Mouse (Mus musculus) gastrocnemius, postnatal 25 days (tissue): ENCODE measurements around the gene Ifrd2. TPM values are rescaled to one million over a fixed set of nuclear protein-coding genes. Genes with fewer than 3 reads are reported as not detected.

Source experiments
- DNase-seq: peaks from one replicate; pipeline ENCODE4 v3.0.0; 2022
- total RNA-seq, 2 experiments: library from RNA; stranded (reverse); gene quantifications; 1 replicate in 1 of 2; 2 replicates in 1 of 2; pipeline ENCODE4 v1.2.3; 2021

The Ifrd2 gene
- total RNA-seq, 2 experiments from 2014 or later, result 44.2 to 45.3 TPM

DNA sequence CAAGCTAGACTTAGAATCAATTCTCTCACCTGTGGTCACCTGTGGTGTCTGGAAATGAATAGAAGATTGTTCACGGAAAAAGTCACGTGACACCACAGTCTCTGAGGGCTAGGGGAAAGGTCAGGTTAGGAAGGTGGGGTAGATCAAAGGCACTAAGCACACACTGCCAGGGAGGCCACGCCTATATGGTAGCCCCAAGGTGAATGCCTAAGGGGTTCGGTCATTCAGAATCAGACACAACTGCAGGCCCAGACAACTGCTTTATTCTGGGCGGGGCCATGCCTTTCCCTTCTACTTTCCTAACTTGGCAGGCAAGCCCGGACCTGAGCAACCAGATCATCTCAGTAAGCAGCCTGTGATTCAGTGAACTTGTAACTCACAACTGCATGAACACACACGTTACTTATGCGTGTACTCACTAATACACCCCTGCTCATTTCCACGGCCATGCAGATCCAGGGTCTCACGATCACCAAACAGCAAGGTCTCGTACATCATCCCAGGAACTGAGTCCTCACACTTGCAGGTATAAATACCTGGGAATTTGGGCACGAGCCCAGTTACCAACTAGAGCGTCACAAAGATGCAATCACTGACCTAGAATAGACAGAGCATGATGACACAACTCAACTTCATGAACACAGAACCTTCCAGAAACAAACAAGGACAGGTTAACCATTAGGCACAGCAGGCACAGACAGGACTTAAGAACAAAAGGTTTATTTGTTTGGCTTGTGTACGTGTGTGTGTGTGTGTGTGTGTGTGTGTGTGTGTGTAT is 11.7 kb upstream of the Ifrd2 start:
- DNase-seq, result no peak

DNA sequence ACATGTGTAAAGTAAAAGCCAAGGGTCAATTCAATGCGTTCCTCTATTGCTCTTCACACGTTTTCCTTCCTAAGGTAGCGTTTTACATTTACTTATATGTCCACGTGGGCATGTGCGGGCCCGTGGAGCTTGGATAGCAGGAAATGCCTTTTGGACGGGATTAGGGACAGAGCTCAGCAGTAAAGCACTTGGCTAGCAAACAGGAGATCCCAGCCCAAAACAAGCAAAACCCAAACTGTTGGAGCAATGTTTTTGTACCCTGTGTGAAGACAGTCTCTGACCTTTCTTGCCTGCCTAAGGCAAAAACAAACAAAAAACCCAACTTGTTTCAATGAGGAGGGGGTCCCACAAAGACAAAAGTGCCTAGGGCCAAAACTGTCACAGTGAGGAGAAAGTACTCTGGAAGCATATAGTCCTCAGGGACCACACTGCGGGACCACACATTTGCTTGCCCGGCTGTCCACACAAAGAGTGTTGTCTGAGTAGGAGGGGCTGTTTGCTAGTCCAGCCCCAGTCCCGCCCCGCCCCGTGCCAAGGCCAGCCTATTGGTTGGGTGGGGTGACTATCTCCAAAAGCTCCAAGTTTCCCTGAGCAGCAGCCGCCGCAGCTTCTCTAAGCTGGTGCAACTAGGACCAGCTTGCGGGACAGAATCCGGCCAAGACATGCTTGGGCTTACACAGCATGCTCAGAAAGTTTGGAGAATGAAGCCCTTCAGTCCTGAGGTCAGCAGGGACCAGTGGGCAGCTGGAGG is 10.9 kb upstream of the Ifrd2 start, which contains the start of gene Hyal1:
Hyal1 (plus strand) TSS at position 571 of the 751 bp plus-strand sequence.
- DNase-seq, result peak; percentile 87

DNA sequence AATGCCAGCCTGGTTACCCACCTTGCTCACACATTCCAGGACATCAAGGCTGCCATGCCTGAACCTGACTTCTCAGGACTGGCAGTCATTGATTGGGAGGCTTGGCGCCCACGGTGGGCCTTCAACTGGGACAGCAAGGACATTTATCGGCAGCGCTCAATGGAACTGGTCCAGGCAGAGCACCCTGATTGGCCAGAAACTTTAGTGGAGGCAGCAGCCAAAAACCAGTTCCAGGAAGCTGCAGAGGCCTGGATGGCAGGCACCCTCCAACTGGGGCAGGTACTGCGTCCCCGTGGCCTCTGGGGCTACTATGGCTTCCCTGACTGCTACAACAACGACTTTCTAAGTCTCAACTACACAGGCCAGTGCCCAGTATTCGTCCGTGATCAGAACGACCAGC is 9.6 kb upstream of the Ifrd2 start:
- no peak for DNase-seq

DNA sequence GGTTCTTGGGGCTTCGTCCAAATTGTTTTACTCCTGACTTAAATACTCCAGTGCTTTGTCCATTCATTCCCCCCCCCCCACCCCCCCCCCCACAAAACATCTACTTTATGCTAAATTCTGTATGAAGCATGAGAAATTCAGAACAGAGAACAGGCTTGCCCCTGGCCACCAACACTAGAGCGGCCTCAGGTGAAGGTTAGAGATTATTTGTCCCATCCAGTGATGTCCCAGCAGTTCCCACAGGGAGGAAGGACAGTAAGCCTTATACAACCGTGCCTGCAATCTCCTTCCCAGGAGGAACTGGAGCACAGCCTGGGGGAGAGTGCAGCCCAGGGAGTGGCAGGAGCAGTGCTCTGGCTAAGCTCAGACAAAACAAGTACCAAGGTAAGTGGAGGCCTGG is 8.9 kb upstream of the Ifrd2 start, which contains the start of gene Naa80:
Naa80 (plus strand) TSS at position 301 of the 400 bp plus-strand sequence.
- DNase-seq, result no peak

DNA sequence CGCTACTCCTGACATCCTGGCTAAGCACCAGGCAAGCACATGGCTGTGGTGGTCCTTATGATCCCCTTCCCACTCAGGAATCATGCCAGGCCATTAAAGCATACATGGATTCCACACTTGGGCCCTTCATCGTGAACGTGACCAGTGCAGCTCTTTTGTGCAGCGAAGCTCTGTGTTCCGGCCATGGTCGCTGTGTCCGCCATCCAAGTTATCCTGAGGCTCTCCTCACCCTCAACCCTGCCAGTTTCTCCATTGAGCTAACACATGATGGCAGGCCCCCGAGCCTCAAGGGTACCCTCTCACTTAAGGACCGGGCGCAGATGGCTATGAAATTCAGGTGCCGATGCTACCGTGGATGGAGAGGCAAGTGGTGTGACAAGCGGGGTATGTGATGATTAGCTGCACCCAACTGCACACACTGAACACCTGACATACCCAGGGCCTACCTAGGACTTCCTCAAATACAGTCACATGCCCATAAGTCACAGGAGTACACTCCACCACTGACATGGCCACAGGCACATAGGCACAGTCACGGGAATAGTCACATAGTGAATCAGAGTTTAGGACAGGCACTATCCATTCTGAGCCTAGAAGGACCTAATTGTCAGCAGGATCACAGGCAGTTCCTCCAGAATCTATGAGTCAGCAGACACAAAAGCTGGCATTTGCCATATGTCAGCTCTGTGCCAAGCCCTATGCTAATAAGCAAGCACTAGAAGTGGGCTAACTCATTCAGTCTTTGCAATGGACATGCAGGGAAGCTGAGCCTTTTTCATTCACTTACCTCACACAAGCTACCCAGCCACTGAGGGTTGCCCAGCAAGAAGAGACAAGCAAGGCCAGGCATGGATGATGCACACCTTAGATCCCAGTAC is 8.2 kb upstream of the Ifrd2 start:
- no peak for DNase-seq

DNA sequence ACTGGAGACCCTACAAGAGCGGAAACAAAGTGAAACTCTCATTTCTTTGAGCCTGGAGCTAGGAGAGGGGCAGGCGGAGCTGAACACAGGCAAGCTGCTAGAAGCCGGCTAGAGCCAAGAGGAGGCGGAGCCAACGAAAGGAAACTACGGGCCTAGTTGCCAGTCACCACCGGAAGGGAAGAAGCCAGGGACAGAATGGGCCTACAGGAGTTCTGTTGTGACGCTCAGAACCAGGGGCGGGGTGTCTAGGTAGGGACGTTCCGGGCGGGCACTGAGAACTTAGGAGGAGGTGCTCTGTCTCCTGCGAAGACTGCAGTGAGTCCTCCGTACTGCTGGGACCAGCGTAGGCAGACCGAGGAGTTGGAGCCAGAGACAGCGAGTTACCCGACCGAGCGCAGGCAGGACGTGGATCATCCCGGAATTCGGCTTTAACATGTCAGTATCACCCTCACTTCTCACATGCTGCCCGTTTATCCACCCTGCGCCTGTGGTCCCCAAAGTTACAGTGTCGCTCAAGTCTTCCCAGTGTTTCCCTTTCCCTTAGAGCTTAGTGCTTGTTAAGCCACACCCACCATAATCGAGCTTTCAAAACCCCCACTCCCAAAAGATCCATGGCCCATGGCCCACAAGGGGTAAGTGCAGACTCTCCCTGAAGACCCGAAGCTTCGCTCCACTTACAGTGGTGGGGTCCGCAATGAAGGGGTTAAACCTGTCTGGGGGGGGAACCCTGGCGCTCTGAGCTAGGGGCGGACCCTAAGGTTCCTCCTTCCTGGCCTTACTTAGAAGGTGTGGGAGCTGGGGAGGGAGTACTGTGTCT is 6.7 kb upstream of the Ifrd2 start, which contains the start of gene Hyal3:
Hyal3 (plus strand) TSS at position 318 of the 817 bp plus-strand sequence.
- peak; percentile 90 for DNase-seq

DNA sequence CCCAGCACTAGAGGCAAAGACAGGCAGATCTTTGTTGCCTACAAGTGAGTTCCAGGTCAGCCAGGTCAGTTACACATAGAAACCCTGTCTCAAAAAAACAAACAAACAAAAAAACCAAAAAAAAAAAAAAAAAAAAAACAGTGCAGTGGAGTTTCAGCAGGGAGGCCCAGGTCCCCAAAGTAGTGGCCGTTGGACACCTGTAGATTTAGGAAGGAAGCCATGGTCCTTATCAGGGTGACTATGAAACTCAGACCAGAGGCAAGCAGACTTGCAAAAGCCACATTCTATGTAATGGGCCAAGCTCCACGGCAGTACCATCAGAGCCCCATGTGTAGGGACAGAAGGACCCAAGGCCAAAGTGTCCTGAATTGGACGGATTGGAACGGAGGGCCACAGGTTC is 5.9 kb upstream of the Ifrd2 start:
- no peak for DNase-seq

DNA sequence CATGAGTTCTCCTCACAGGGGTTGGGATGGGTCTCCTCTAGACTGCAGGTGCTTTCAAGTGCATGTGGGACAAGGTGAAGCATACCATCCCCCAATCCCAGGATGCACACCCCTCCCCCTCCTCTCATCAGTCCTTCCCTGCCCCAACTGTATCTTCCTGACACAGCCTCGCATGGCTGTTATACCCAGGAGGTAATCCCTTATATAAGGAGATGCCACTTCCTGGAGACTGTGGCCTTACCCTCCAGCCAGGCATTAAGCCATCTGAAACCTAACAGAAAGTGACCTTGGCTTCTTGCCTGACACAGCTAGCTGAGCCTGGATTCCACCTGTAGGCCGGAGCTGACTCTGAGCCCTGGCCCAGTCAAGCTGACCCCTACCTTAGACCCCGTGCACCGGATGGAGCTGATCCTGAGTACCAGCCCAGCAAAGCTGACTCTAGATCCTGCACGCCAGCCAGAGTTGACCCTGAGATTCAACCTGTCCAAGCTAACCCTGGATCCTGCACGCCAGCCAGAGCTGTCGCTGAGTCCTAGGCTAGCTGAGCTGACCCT is 4.9 kb upstream of the Ifrd2 start:
- no peak for DNase-seq

DNA sequence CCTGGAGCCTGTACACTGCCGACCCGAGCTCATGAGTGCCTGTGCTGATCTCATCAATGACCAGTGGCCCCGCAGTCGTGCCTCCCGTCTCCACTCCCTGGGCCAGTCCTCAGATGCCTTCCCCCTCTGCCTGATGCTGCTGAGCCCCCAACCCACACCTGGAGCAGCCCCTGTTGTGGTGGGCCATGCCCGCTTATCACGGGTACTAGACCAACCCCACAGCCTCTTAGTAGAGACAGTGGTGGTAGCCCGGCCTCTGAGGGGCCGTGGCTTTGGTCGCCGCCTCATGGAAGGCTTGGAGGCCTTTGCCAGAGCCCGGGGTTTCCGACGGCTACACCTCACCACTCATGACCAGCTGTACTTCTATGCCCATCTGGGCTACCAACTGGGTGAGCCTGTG is 4.3 kb upstream of the Ifrd2 start:
- DNase-seq, result no peak

DNA sequence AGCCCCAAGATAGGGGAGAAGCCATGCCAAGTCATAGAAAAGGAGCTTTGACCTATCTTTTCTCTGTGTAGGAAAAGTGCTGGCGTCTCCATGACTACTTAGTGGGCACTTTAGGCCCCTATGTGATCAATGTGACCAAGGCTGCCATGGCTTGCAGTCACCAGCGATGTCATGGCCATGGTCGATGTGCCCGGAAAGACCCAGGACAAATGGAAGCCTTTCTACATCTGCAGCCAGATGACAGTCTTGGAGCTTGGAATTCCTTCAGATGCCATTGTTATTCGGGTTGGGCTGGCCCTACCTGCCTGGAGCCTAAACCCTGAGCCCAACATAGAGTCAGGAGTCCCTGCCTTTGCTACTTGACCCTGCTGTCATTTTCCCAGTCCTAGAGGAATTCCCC is 938 bp upstream of the Ifrd2 start:
- DNase-seq, result no peak

DNA sequence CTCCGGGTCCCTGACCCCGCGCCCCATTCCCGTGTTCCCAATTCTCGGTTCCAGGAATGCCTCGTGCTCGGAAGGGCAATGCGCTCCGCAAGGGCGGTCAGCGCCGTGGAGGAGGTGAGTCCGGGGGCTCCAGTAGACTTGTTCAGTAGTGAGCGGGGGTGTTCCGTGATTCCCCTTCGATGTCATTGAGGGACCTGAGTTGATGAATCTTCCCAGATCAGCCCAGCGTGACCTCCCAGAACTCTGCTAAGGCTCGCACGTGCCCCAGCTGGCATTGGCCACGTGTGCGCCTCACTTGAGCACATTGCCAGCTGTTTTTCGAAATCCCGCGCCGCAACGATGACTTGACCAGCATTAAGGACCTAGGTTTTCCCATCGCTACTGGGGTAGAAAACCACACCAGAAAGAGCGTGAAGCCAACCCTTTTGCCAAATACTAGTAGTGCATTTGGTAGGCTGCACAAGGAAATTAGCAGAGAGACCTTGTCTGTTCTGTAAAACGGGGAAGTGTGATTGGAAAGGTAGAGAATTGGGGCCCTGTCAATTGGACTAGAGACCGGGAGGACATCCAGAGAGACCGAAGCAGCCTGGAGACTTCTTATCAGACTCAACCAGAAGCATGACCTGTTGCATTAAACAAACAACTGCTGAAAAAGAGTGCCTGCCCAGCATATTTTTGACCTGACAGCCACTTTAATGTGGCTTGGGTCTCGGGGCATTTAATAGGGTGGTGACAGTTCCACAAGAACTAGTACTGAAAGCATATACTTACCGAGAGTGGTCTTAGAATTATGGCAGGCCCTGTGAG is 594 bp downstream of the Ifrd2 start:
- peak; percentile 58 for DNase-seq

DNA sequence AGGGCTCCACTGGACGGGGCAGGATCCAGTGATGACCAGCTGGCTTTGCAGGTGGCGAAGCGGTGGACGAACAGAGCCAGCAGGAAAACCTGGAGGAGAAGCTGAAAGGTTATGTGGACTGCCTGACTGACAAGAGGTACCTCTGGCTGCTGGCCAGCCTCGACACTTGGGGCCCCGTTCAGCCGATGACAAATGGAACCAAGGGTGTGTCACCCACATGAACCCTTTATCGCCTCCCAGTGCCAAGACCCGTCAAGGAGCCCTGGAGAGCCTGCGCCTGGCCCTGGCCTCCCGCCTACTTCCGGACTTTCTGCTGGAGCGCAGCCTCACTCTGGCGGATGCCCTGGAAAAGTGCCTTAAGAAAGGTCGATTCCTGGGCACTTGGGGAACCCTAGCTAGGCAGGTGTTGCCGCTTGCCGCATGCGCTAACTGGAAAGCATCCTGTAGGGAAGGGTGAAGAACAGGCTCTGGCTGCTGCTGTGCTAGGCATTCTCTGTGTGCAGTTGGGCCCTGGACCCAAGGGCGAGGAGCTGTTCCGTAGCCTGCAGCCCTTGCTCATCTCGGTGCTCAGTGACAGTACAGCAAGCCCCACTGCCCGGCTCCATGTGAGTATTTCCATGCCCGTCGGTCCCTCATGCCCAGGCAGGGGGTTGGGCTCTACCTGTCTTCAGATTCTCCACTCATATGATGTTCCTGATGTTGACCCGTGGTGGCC is 2.8 kb downstream of the Ifrd2 start:
- DNase-seq, result peak; percentile 81

DNA sequence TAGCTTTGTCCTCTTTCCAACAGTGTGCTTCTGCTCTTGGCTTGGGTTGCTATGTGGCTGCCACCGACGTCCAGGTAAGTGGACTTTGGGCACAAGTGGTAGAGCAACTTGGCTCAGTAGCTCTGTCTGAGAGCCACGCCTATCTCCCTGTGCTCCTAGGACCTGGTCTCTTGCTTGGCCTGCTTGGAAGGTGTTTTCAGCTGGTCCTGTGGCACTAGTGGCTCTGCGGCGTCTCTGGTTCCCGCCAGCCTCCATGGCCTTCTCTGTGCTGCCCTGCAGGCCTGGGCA is 3.3 kb downstream of the Ifrd2 start:
- DNase-seq, result no peak

DNA sequence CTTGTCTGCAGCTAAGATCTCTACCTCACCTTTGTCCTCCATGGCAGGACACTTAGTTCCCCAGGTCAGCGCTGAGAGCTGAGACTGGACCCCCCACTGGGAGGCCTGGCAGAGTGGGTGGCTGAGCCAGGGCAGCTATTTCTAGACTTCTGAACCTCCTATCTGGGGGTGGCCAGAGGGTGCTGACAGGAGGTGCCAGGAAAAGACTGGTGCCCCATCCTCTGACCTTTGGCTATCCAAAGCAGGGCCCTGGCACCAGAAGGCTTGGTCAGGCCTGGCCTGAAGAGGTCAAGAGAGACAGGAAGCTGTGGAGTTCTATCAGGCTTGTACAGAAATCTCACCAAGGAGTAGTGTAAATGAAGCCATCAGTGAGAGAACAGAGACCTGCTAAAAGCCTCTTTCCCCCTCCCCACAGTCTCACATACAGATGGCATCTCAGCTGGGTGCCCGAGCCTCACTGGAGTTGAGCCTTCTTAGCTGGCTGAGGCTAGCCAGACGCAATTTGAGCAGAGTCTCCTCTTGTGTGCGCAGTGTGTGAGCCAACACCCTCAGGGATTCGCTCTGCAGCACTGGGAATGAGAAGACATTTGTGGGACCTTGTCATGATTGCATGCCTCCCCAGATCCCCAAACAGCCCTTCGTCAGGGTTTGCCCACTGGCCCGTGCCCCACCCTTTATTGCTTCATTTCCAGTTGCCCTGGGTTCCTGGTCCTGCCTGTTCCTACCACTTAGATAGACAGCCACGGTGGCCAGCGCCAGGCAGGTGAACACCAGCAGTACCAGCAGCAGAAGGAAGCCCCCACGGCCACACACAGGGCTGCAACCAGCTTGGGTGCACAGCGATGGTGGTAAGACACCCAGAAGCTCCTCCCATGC is 5.9 kb downstream of the Ifrd2 start:
- DNase-seq, result peak; percentile 88

DNA sequence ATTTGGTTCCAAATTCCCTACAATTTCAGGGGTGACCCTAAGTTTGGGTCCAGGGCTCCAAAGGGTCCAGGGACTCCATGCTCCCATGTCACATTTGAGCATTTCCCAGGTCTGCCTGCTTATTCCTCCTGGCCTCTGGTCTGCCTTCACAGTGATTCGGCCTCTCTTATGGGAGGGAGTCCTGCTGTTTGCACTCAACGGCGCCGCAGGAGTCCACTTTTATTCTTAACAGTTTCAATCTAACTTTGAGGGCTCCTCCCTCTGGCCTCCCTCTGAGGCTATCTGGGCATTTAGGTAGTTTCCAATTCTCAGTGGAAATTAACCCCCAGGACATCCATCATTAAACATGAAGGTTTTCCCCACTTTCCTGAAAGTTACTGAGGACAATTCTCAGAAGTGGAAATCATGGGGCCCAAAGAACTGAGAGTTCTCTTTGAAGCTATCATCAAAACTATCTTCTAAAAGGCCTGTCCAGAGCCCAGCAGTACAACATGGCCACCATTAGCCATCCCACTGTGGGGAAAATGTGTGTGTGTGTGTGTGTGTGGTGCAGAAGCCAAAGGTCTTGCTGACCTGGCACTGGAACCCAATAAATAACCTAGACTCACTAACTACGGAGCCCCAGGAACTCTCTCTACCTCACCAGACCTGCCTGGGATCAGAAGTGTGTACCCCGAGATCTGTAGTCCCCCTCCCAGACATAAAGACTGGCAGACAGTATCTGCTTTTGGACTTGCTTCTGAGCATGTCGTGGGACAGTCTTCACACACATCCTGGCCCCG is 7.0 kb downstream of the Ifrd2 start:
- DNase-seq, result no peak

DNA sequence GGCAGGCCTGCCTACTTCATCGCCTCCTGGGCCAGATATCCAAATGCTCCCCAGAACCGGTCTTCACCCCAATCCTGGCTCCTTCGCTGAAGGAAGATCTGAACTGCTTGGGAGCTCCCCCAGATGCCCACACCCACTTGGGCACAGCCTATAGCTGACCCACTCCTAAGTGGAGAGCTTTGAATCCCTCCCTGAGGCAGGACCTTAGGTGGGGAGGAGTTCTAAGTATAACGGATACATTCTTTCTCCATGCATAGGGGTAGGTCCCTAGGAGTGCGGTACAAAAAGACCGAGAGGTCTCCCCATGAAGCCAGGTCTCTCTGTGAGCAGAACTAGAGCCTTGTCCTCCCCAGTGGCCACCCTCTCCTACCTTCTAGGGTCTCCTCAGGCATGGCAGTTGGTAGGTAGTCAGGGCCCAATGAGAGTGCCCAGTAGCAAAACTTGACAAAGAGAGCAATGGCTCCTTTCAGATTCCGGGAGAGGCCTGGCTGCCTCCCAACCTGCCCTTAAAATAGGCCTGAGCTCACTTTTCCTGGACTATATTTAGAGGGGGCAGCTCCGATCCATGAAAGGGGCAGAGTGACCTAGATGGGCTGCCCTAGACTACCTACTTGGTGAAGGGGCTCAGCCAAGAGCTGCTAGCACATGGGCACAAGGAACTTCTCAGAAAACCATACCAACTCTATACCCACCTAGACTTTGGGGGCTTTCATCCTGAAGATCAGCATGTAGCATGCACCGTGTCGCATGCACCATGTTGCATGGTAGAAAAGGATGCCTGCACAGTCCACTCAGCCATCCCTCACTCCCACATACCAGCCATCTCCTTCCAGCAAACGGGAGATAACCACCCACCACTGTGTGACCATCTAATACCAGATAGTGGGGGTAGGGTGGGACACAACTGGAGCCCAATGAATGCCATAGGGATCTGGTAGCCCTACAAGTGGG is 9.5 kb downstream of the Ifrd2 start:
- DNase-seq, result peak; percentile 70

DNA sequence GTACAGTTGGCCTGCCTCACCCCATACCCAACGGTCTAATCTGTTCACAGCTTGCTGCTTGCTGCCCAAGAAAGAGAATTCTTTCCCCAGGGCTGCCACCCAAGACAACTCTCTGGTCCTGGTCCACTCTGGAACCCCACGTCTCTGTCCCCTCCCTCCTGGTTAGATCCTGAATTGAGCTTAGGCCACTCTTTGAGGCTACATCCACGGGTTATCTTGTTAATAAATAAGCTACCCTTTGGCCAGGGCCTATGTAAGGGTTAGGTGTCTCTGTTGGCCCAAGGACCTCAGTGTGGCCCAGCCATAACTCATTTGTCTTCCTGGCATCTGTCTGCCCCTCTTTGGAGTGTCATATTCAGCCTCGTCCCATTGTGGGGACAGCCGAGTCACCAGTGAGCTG is 10.9 kb downstream of the Ifrd2 start:
- DNase-seq, result no peak
